Mouse (Mus musculus) heart, adult 2 months (tissue): ENCODE measurements around the gene Ncor2.

Experiments
- CTCF ChIP-seq: fragments of 200-600 bp; IDR thresholded peaks from 2 replicates; pipeline ENCODE4 v1.8.1; 2022; ENCODE audit warnings: antibody characterized with exemption, mild to moderate bottlenecking, moderate library complexity
- EP300 ChIP-seq: fragments of 200-500 bp; IDR thresholded peaks from 2 replicates; pipeline ENCODE4 v1.6.1; 2011; ENCODE audit warnings: low read depth, low read length, control low read depth; ENCODE audit not compliant: insufficient read depth

- TF ChIP-seq CTCF (no peak), EP300 (no peak)
Measured at GRCm38 (mm10) chr5:125128939-125129385, 50.1 kb downstream of the Ncor2 start.
